Comparison of ENCODE assay signal across 13 mouse cellular contexts in genomic region chrX:66657365-66657764, GRCm38 (mm10). TPM values are rescaled to one million over a fixed set of nuclear protein-coding genes. Genes with fewer than 3 reads are reported as not detected.
DNase-seq lines count a peak whose midpoint lies in the region; ATAC-seq and TF ChIP-seq lines count a peak whose summit lies in the region.
"Had no signal": no experiment of that assay in that cellular context is flagged by ENCODE, and none has a peak within 500 bp of the region (broad histone marks: within the 10 kb centered on the region; RNA-seq: fewer than 3 reads in every experiment).

No protein-coding gene starts in this region.

- no peaks in the 10 kb centered on the region for H3K4me1 ChIP-seq in forebrain, postnatal 0 days (ENCODE audit: insufficient read depth)
- H3K4me1 ChIP-seq in forebrain, embryonic 11.5 days (replicated peaks; ENCODE audit: control insufficient read depth, insufficient read depth, low read length) = no peaks in the 10 kb centered on the region

- H3K79me2 ChIP-seq in C2C12 (ENCODE audit: control insufficient read depth, insufficient read depth) = no peaks in the 10 kb centered on the region

- no peak overlapping the region for H3K27ac ChIP-seq in forebrain, postnatal 0 days (ENCODE audit: low read depth, low read length)
- no peak overlapping the region for H3K27ac ChIP-seq in forebrain, embryonic 11.5 days (ENCODE audit: low read depth, low read length)
- H3K27ac ChIP-seq: hindbrain, embryonic 10.5 days; limb, embryonic 10.5 days had no signal

- no peaks in the 10 kb centered on the region for H3K9me3 ChIP-seq in forebrain, postnatal 0 days (ENCODE audit: low read length)
- H3K9me3 ChIP-seq in forebrain, embryonic 11.5 days (ENCODE audit: control insufficient read depth, low read length) = no peaks in the 10 kb centered on the region
- H3K9me3 ChIP-seq: G1E; hindbrain, embryonic 10.5 days; limb, embryonic 10.5 days had no signal

- H3K4me2 ChIP-seq in forebrain, postnatal 0 days (ENCODE audit: low read depth) = 0 out of 2 replicates have a peak overlapping the region, but pooled peaks have one; percentile 13
- no peak overlapping the region for H3K4me2 ChIP-seq in forebrain, embryonic 11.5 days (ENCODE audit: low read depth, low read length, severe bottlenecking)

- no peaks in the 10 kb centered on the region for H3K36me3 ChIP-seq in forebrain, postnatal 0 days (ENCODE audit: insufficient read depth)
- H3K36me3 ChIP-seq in forebrain, embryonic 11.5 days (ENCODE audit: control insufficient read depth, insufficient read depth, low read length) = no peaks in the 10 kb centered on the region
- H3K36me3 ChIP-seq in C2C12 (ENCODE audit: control insufficient read depth, insufficient read depth) = no peaks in the 10 kb centered on the region
- H3K36me3 ChIP-seq: G1E; hindbrain, embryonic 10.5 days; limb, embryonic 10.5 days had no signal

- no peak for ATAC-seq in forebrain, postnatal 0 days
- no peak for ATAC-seq in forebrain, embryonic 11.5 days (replicated peaks; ENCODE audit: low FRiP score)

- peak; percentile 28 for TF ChIP-seq CTCF in forebrain, postnatal 0 days (IDR thresholded peaks at IDR 0.05; ENCODE audit: low read depth)
- no peak for TF ChIP-seq CTCF in C2C12 (IDR thresholded peaks at IDR 0.05; ENCODE audit: control insufficient read depth, insufficient read depth, insufficient read length)

- 16% methylated on average over 2 of the region's 2 CpGs for WGBS in forebrain, postnatal 0 days
- WGBS in forebrain, embryonic 11.5 days = 34% methylated on average over 2 of the region's 2 CpGs

- H3K27me3 ChIP-seq in forebrain, postnatal 0 days (ENCODE audit: insufficient read depth, low read length) = no peaks in the 10 kb centered on the region
- H3K27me3 ChIP-seq in forebrain, embryonic 11.5 days (ENCODE audit: control insufficient read depth, insufficient read depth, low read length) = no peaks in the 10 kb centered on the region
- H3K27me3 ChIP-seq in C2C12 (ENCODE audit: control insufficient read depth, insufficient read depth, insufficient read length) = no peaks in the 10 kb centered on the region

- no peak overlapping the region for H3K4me3 ChIP-seq in forebrain, postnatal 0 days (ENCODE audit: low read depth, low read length)
- H3K4me3 ChIP-seq in forebrain, embryonic 11.5 days (ENCODE audit: low read depth, low read length) = no peak overlapping the region
- H3K4me3 ChIP-seq in C2C12 (ENCODE audit: insufficient read depth, poor library complexity, severe bottlenecking) = no peak overlapping the region
- H3K4me3 ChIP-seq: hindbrain, embryonic 10.5 days; limb, embryonic 10.5 days had no signal

- H3ac ChIP-seq in C2C12 (ENCODE audit: control insufficient read depth, insufficient read length, low read depth) = no peak overlapping the region

- H3K9ac ChIP-seq in forebrain, postnatal 0 days = no peak overlapping the region
- no peak overlapping the region for H3K9ac ChIP-seq in forebrain, embryonic 11.5 days (ENCODE audit: low read length)

- no peaks in the 10 kb centered on the region for H3K79me3 ChIP-seq in C2C12 (ENCODE audit: low read depth)

- peak; percentile 34 for DNase-seq in forebrain, postnatal 0 days
- DNase-seq in forebrain, embryonic 11.5 days (ENCODE audit: low spot score) = no peak
- peak; percentile 7 to 12 for DNase-seq in kidney, postnatal 4 days
- DNase-seq in kidney, postnatal 14 days = no peak
- DNase-seq in 416B (ENCODE audit: low read depth) = peak; percentile 4
- DNase-seq in right cerebral cortex, postnatal 14 days = no peak
- DNase-seq: heart, adult 18-20 months; thymus, adult 18-20 months had no signal

TF ChIP-seq in C2C12, 6 proteins besides CTCF, POLR2A, EP300 and RAD21:
- TF ChIP-seq MAX (IDR thresholded peaks at IDR 0.05) = no peak
- peak; percentile 18 for TF ChIP-seq CEBPB (IDR thresholded peaks at IDR 0.05; ENCODE audit: low read depth)
TF ChIP-seq in C2C12: peak in this region for 1.

RNA-seq across cellular contexts. Expression of gene Slitrk2, which starts 8.2 kb away (rescaled TPM):
- total RNA-seq in forebrain, postnatal 0 days (2014; rRNA removed) = 18.5 and 21.0 TPM in 2 replicates
- 5.7 and 8.7 TPM in 2 replicates for polyA plus RNA-seq in forebrain, postnatal 0 days (2015; fragmentation: Nextera tagmentation; extraction: Ambion mirVana)
- 5.1 and 5.3 TPM in 2 replicates for polyA plus RNA-seq in forebrain, embryonic 11.5 days (2014; fragmentation: Nextera tagmentation; extraction: Ambion mirVana)
- polyA plus RNA-seq in C2C12 (2012; fragmentation: generic; extraction: Trizol) = not detected
- total RNA-seq: megakaryocyte progenitor cell, adult 5-6 weeks had no signal

Comparison
In these comparisons a context has a peak if more than half of its experiments do, and no peak if none do; other contexts are left out.
1. DNase-seq: peak in forebrain, postnatal 0 days (single experiment), kidney, postnatal 4 days (2 of 2) and 416B (single experiment); none in forebrain, embryonic 11.5 days (single experiment), kidney, postnatal 14 days (single experiment) and right cerebral cortex, postnatal 14 days (single experiment).